Mouse (Mus musculus) small intestine, adult 2 months (tissue): Measurements from ENCODE around the gene Btrc. TPM values are rescaled to one million over a fixed set of nuclear protein-coding genes. Genes with fewer than 3 reads are reported as not detected.

Source experiments
- H3K27ac ChIP-seq: fragments of 200-500 bp; 2 replicates; pipeline ENCODE4 v1.5.1; 2012; ENCODE audit warnings: low read depth, low read length, control low read depth, inconsistent platforms; ENCODE audit not compliant: insufficient read depth
- H3K27me3 ChIP-seq: fragments of 200-500 bp; 2 replicates; pipeline ENCODE4 v1.6.1; 2012; ENCODE audit warnings: mild to moderate bottlenecking, moderate library complexity, low read length, inconsistent platforms; ENCODE audit not compliant: control insufficient read depth, insufficient read depth
- H3K36me3 ChIP-seq: fragments of 200-500 bp; 2 replicates; pipeline ENCODE4 v1.6.1; 2012; ENCODE audit warnings: mild to moderate bottlenecking, low read length, control low read depth, inconsistent platforms; ENCODE audit not compliant: control insufficient read depth, insufficient read depth
- H3K4me1 ChIP-seq: fragments of 200-500 bp; 2 replicates; pipeline ENCODE4 v1.6.1; 2012; ENCODE audit warnings: low read length, inconsistent platforms, mixed read lengths; ENCODE audit not compliant: control insufficient read depth, insufficient read depth, insufficient read length
- H3K4me3 ChIP-seq: fragments of 200-500 bp; 2 replicates; pipeline ENCODE4 v1.5.1; 2012; ENCODE audit warnings: low read depth, mild to moderate bottlenecking, control low read depth, inconsistent platforms, low read length, moderate library complexity
- CTCF ChIP-seq: fragments of 200-500 bp; IDR thresholded peaks from 2 replicates; pipeline ENCODE4 v1.5.1; 2012; ENCODE audit warnings: low read depth, mild to moderate bottlenecking, control low read depth, inconsistent platforms, low read length, moderate library complexity, mixed read lengths; ENCODE audit not compliant: insufficient replicate concordance, insufficient read length; ENCODE audit errors: extremely low read depth
- POLR2A ChIP-seq: fragments of 200-500 bp; IDR thresholded peaks from 2 replicates; pipeline ENCODE4 v1.6.1; 2012; ENCODE audit warnings: low read depth, mild to moderate bottlenecking, control low read depth, inconsistent platforms, low read length, moderate library complexity
- WGBS: fragments of 180-500 bp; shearing (Covaris S2); methylation state at CpG from one replicate; pipeline ENCODE4 v1.1.7; 2018; 5-methylcytosine and 5-hydroxymethylcytosine counted together
- polyA plus RNA-seq: library from polyadenylated mRNA; depleted of rRNA; stranded (reverse); fragments of >200 nt; gene quantifications from 2 replicates; pipeline ENCODE4 v1.2.3, GENCODE M21; 2012

The Btrc gene
- polyA plus RNA-seq, 1 experiment: 4.2 TPM

DNA sequence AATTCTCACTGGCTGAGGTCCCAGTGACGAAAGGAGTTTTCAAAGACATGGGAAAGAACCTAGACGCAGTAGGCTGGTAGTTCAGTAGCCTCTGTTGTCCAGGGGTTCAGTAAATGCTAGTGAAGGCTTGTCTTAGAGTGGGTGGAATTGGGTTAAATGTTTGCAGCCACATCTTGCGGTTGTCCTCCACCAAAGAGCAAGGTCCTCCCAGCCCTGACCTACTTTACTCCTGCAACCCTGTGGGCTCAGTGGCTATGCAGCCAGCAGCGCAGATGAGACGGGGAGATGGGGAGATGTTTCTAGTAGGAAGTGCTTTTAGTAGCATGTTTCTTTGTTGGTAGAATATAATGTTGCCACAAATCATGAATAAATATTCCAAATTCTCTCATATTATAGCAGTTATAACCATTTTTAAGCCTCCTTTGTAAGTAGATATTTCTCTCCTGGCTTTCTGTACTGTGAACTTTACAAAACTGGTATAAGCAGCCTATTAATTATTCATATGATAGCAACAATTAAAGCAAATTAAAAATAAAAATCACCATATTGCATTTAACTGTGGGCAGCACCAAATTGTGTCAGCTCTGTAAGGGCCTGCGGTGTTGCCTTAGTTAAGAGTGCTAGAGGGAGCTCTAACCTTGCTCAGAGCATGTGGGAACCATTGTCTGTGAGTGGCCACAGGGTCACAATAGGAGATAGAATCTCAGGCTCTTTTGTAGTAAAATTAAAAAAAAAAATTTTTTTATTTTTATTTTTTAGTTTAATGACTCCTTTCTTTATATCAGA lies 122.9 kb downstream of the Btrc start:
- no peak overlapping the region for H3K4me3 ChIP-seq
- TF ChIP-seq POLR2A (no peak), CTCF (no peak)
- H3K27ac ChIP-seq: no peak overlapping the region
- no peaks in the 10 kb centered on the region for H3K27me3 ChIP-seq
- H3K36me3 ChIP-seq: no peaks in the 10 kb centered on the region
- no peaks in the 10 kb centered on the region for H3K4me1 ChIP-seq
- WGBS: 85% methylated on average over 6 of the region's 6 CpGs

DNA sequence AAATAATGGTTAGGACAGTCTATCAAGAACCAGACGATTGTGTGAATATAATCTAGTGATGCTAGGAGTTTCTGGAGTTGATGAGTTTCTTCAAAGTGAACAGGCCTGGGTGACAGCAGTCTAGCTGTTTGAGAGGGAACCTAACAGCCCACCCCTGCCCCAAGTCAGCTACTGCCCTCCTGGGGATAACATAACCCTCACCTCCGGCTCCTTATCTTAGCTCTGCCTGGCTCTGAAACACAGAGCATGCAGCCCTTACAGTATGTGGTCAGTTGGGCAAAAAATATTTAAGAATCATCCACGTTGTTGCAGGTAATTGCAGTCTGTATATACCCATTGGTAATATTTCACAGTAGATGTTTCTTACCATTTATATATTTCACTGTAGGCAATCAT lies 123.5 kb downstream of the Btrc start:
- no peak for TF ChIP-seq CTCF
- TF ChIP-seq POLR2A: no peak
- Histone ChIP-seq H3K4me1 (no peaks in the 10 kb centered on the region), H3K27ac (no peak overlapping the region), H3K36me3 (no peaks in the 10 kb centered on the region), H3K4me3 (no peak overlapping the region), H3K27me3 (no peaks in the 10 kb centered on the region)
- 88% methylated on average over 3 of the region's 3 CpGs for WGBS

DNA sequence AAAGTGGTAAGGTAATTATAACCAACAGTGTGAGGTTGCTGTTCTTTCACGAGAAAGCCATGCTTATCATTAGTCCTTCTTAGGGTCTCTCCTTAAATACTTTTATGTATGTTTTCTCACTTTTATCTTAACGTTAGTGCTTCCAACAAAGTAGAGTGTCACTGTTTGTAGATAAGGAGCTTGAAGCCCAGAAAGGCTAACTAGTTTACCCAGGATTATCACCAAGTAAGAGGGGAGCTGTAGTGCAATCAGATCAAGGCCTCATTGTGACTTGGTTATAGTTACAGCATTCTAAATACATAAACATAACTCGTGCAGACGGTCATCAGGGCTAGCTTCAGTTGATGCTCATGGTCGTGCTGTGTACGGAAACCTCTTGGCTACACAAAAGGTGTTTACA lies 126.4 kb downstream of the Btrc start:
- H3K4me3 ChIP-seq: no peak overlapping the region
- no peaks in the 10 kb centered on the region for H3K27me3 ChIP-seq
- TF ChIP-seq POLR2A (no peak), CTCF (no peak)
- H3K27ac ChIP-seq: no peak overlapping the region
- no peaks in the 10 kb centered on the region for H3K36me3 ChIP-seq
- 70% methylated on average over 6 of the region's 6 CpGs for WGBS
- H3K4me1 ChIP-seq: no peaks in the 10 kb centered on the region

DNA sequence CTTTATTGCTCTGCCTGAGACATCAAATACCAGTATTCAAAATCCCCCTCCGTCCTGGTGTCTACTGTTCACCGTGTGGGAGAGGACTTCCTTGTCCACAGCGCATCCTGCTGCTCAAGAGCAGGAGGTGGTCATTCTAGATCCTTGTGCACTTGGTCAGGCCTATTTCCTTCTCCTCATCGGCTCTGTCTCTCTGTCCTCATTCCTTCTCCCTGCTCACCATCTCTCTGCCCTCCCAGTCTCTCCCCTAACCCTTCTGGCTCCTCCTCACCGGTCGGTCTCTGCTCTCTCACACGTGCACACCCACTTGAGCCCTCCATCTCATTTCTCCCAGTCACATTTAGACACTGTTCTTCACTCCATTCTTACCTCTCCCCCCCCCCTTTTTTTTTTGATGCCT lies 127.7 kb downstream of the Btrc start:
- no peak for TF ChIP-seq CTCF
- TF ChIP-seq POLR2A: no peak
- no peak overlapping the region for H3K4me3 ChIP-seq
- H3K27me3 ChIP-seq: no peaks in the 10 kb centered on the region
- H3K4me1 ChIP-seq: no peaks in the 10 kb centered on the region
- 84% methylated on average over 7 of the region's 7 CpGs for WGBS
- no peak overlapping the region for H3K27ac ChIP-seq
- H3K36me3 ChIP-seq: no peaks in the 10 kb centered on the region

DNA sequence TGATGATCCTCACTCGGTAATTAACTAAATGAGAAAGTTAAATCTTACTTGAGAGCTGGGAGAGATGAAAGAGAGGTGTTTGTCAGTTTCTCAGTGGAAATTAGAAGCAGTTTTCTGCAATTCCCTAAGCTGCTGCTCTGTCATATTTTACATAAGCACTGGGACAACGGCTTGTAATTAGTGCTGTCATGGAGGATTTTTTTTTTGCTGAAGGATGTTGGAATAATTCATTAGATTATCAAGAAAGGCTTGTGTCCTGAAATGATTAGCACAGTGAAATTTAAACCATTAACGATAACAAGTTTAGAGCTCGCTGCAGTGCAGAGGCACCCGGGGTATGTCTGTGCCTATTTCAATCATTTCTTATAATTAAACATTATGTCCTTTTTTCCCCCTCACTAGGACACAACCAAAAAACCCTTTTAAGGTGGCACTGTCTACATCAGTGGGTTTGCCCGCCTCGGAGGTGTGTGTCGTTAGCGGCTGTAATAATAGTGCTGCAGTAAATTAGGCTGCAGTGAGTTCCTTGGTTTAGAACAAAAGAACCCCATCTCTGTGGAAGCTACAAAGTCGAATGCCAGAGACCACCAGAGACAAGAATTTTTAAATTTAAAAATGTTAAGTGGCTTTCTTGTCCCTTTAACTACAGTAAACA lies 130.7 kb downstream of the Btrc start:
- TF ChIP-seq POLR2A: no peak
- no peak for TF ChIP-seq CTCF
- no peak overlapping the region for H3K4me3 ChIP-seq
- H3K27me3 ChIP-seq: no peaks in the 10 kb centered on the region
- H3K27ac ChIP-seq: no peak overlapping the region
- WGBS: 87% methylated on average over 10 of the region's 10 CpGs
- no peaks in the 10 kb centered on the region for H3K4me1 ChIP-seq
- H3K36me3 ChIP-seq: no peaks in the 10 kb centered on the region

DNA sequence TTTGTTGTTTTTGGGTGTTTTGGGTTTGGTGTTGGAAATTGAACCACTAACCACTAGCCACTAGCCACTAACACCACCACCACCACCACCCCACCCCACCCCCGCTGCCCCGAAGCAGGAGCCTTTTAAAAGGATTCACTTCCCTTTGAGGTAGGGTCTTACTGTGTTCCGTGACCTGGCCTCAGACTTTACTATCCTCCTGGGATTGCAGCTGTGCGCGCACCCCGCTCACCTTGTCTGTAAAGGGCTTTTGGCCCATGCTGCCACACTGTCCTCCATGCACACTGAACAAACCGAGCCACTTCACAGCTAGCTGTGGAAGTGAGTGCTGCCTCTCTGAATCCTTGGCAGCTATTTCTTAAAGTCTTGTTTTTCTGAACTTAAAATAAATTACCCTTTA lies 141.9 kb downstream of the Btrc start:
- Histone ChIP-seq H3K4me3 (no peak overlapping the region), H3K4me1 (no peaks in the 10 kb centered on the region), H3K27me3 (no peaks in the 10 kb centered on the region), H3K27ac (no peak overlapping the region), H3K36me3 (no peaks in the 10 kb centered on the region; the same call in 1 of the 2 replicates)
- 95% methylated on average over 7 of the region's 7 CpGs for WGBS
- TF ChIP-seq CTCF: no peak
- TF ChIP-seq POLR2A: no peak

DNA sequence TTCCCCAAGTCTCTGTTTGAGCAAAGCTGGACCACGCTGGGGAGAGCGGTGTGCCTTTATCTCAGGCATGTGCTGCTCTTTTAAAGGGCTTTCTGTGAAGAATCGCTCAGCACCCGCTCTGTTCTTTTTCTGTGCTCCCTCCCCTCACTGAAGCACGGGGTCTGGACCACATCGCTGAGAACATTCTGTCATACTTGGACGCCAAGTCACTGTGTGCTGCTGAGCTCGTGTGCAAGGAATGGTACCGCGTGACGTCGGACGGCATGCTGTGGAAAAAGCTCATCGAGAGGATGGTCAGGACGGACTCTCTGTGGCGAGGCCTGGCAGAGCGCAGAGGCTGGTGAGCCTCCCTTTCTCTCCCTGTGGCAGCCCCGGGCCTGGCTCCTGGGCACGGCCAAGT lies 144.0 kb downstream of the Btrc start:
- 84% methylated on average over 19 of the region's 19 CpGs for WGBS
- TF ChIP-seq POLR2A: no peak
- no peak for TF ChIP-seq CTCF
- H3K27ac ChIP-seq: no peak overlapping the region

More for the DNA sequence above, 144.0 kb downstream of the Btrc start:
- H3K4me3 ChIP-seq: no peak overlapping the region
- no peaks in the 10 kb centered on the region for H3K4me1 ChIP-seq
- H3K36me3 ChIP-seq: no peaks in the 10 kb centered on the region; the same call in 1 of the 2 replicates
- H3K27me3 ChIP-seq: no peaks in the 10 kb centered on the region
